Mouse (Mus musculus) liver, postnatal 0 days (tissue): ENCODE data around the gene Dgkz.

Experiments used
- CTCF ChIP-seq: sonication (generic); IDR thresholded peaks from 2 replicates; pipeline ENCODE4 v1.5.1; 2016; ENCODE audit warnings: antibody characterized with exemption, low read depth
- EP300 ChIP-seq: IDR thresholded peaks from 2 replicates; pipeline ENCODE4 v1.6.1; 2016; ENCODE audit warnings: antibody characterized with exemption, low read depth, mild to moderate bottlenecking

- TF ChIP-seq CTCF: no peak
- no peak for TF ChIP-seq EP300
These were observed 70.9 kb downstream of the Dgkz start for GRCm38 (mm10) chr2:91904618-91905307.
